Mouse (Mus musculus): ENCODE measurements around the gene Timm8b. TPM values are rescaled to one million over a fixed set of nuclear protein-coding genes. Genes with fewer than 3 reads are reported as not detected.
A peak's percentile ranks its signal among the peaks of the same experiment; 100 is the strongest.

Timm8b gene
- polyA plus RNA-seq, 1 experiment from 2014 or later: 285 TPM

- Histone ChIP-seq H3K4me1 (ENCODE audit: control insufficient read depth, insufficient read depth, low read length) (no peaks in the 10 kb centered on the region), H3K27me3 (replicated peaks; ENCODE audit: control insufficient read depth, insufficient read depth, low read length) (no peaks in the 10 kb centered on the region), H3K4me2 (ENCODE audit: low read depth, low read length) (no peak overlapping the region), H3K27ac (replicated peaks; ENCODE audit: low read depth, low read length) (no peak overlapping the region), H3K4me3 (ENCODE audit: low read depth, low read length) (no peak overlapping the region), H3K36me3 (ENCODE audit: control insufficient read depth, insufficient read depth, low read length) (no peaks in the 10 kb centered on the region), H3K9ac (ENCODE audit: low read depth, low read length) (no peak overlapping the region), H3K9me3 (ENCODE audit: control insufficient read depth, low read length) (no peaks in the 10 kb centered on the region)
- DNase-seq (ENCODE audit: low spot score): no peak
- WGBS: 80% methylated on average over 2 of the region's 2 CpGs
- no peak for ATAC-seq (ENCODE audit: low read depth)
These were observed 35.8 kb upstream of the Timm8b start for GRCm38 (mm10) chr9:50567881-50568280.

DNA sequence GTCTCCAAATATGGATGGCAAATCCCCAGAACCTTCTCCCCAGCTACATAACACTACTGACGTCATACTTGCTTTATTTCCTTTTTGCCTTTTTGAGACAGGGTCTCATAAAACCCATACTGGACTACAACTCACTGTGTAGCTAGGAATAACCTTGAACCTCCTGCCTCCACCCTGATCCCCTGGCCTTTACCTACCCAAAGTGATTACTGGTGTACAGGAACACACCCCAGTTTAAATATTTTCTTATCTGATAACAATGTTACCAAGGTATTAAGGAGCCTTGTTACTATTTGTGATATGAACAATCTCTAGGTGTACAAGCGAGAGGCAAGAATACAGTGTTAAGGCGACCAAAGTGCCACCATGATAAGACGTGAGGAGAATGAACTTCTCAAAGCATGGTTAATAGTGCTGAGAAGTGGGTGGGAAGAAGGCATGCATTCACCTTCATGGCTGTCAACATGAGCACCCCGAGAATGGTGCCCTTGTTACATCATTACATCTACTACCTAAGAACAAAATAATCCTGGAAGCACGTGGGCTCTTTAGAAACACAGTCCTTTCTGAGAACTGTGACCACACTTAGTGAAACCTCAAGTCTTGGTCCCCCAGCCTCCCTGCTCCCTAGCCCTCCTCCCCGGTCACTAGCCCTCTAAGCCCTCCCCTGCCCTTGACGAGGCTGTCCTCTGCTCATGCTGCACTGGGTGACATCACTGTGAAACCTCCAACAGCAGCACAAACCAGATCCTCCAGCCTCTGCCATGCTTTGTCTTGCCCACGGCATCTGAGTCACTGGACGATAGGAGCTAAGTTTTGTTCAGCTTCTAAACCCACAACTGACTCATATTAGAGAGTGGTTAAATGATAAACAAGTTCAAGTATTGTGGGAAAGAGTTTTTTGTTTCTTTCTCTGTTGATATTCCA lies 33.8 kb upstream of the Timm8b start:
- Histone ChIP-seq H3K27me3 (replicated peaks; ENCODE audit: control insufficient read depth, insufficient read depth, low read length) (no peaks in the 10 kb centered on the region), H3K9ac (ENCODE audit: low read depth, low read length) (no peak overlapping the region), H3K9me3 (ENCODE audit: control insufficient read depth, low read length) (no peaks in the 10 kb centered on the region), H3K27ac (replicated peaks; ENCODE audit: low read depth, low read length) (no peak overlapping the region), H3K4me2 (ENCODE audit: low read depth, low read length) (no peak overlapping the region), H3K4me3 (ENCODE audit: low read depth, low read length) (no peak overlapping the region), H3K4me1 (ENCODE audit: control insufficient read depth, insufficient read depth, low read length) (no peaks in the 10 kb centered on the region), H3K36me3 (ENCODE audit: control insufficient read depth, insufficient read depth, low read length) (no peaks in the 10 kb centered on the region)
- no peak for ATAC-seq (ENCODE audit: low read depth)
- WGBS: 71% methylated on average over 10 of the region's 10 CpGs
- DNase-seq (ENCODE audit: low spot score): no peak

- Histone ChIP-seq H3K4me2 (ENCODE audit: low read depth, low read length) (no peak overlapping the region), H3K9me3 (ENCODE audit: control insufficient read depth, low read length) (no peaks in the 10 kb centered on the region), H3K4me3 (ENCODE audit: low read depth, low read length) (no peak overlapping the region), H3K27ac (replicated peaks; ENCODE audit: low read depth, low read length) (no peak overlapping the region), H3K4me1 (ENCODE audit: control insufficient read depth, insufficient read depth, low read length) (no peaks in the 10 kb centered on the region), H3K36me3 (ENCODE audit: control insufficient read depth, insufficient read depth, low read length) (no peaks in the 10 kb centered on the region), H3K9ac (ENCODE audit: low read depth, low read length) (no peak overlapping the region), H3K27me3 (replicated peaks; ENCODE audit: control insufficient read depth, insufficient read depth, low read length) (no peaks in the 10 kb centered on the region)
- WGBS: 37% methylated on average over 4 of the region's 4 CpGs
- ATAC-seq (ENCODE audit: low read depth) (no peak), DNase-seq (ENCODE audit: low spot score) (no peak)
These were observed 23.3 kb upstream of the Timm8b start for GRCm38 (mm10) chr9:50580370-50580769.

DNA sequence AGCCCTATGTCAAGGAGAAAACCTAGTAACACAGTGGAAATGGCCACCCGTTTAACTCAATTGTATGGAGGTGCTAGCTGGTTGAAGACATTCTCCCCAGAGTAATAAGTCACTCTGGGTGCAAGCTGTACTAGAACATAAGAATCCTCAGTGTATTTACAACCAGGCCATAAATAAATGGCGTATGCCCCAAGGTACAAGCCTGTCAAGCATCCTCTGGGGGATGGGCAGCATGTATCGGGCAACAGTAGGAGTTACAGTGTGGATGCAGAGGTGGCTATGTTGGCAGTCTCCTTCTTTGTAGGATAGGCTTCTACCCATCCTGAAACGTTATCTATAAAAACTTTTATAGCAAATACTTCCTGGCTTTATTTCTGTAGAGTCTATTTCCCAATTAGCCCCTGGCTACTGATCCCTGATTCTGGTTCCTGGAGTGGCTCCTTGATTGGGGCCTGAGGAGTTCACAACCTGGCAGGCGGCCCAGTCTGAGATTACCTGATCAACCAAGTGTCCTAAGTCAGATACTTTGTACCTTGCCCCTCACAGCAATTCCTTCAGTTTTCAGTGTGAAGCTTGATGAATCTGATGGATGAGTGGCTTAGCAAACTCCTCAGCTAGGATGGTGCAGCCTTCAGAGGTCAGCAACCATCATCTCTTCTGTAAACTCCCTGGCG lies 18.4 kb upstream of the Timm8b start:
- 80% methylated on average over 6 of the region's 6 CpGs for WGBS
- Histone ChIP-seq H3K4me2 (ENCODE audit: low read depth, low read length) (no peak overlapping the region), H3K27me3 (replicated peaks; ENCODE audit: control insufficient read depth, insufficient read depth, low read length) (no peaks in the 10 kb centered on the region), H3K4me1 (ENCODE audit: control insufficient read depth, insufficient read depth, low read length) (no peaks in the 10 kb centered on the region), H3K4me3 (ENCODE audit: low read depth, low read length) (no peak overlapping the region), H3K9me3 (ENCODE audit: control insufficient read depth, low read length) (no peaks in the 10 kb centered on the region), H3K27ac (replicated peaks; ENCODE audit: low read depth, low read length) (no peak overlapping the region), H3K9ac (ENCODE audit: low read depth, low read length) (no peak overlapping the region), H3K36me3 (ENCODE audit: control insufficient read depth, insufficient read depth, low read length) (no peaks in the 10 kb centered on the region)
- ATAC-seq (ENCODE audit: low read depth): no peak
- no peak for DNase-seq (ENCODE audit: low spot score)

- Histone ChIP-seq H3K27ac (replicated peaks; ENCODE audit: low read depth, low read length) (no peak overlapping the region), H3K9ac (ENCODE audit: low read depth, low read length) (no peak overlapping the region), H3K36me3 (ENCODE audit: control insufficient read depth, insufficient read depth, low read length) (no peaks in the 10 kb centered on the region), H3K9me3 (ENCODE audit: control insufficient read depth, low read length) (no peaks in the 10 kb centered on the region), H3K4me1 (ENCODE audit: control insufficient read depth, insufficient read depth, low read length) (no peaks in the 10 kb centered on the region), H3K4me2 (ENCODE audit: low read depth, low read length) (no peak overlapping the region), H3K4me3 (ENCODE audit: low read depth, low read length) (no peak overlapping the region), H3K27me3 (replicated peaks; ENCODE audit: control insufficient read depth, insufficient read depth, low read length) (no peaks in the 10 kb centered on the region)
- ATAC-seq (ENCODE audit: low read depth) (no peak), DNase-seq (ENCODE audit: low spot score) (no peak)
- WGBS: 80% methylated on average over 4 of the region's 4 CpGs
These were observed 16.8 kb upstream of the Timm8b start for GRCm38 (mm10) chr9:50586955-50587354.

DNA sequence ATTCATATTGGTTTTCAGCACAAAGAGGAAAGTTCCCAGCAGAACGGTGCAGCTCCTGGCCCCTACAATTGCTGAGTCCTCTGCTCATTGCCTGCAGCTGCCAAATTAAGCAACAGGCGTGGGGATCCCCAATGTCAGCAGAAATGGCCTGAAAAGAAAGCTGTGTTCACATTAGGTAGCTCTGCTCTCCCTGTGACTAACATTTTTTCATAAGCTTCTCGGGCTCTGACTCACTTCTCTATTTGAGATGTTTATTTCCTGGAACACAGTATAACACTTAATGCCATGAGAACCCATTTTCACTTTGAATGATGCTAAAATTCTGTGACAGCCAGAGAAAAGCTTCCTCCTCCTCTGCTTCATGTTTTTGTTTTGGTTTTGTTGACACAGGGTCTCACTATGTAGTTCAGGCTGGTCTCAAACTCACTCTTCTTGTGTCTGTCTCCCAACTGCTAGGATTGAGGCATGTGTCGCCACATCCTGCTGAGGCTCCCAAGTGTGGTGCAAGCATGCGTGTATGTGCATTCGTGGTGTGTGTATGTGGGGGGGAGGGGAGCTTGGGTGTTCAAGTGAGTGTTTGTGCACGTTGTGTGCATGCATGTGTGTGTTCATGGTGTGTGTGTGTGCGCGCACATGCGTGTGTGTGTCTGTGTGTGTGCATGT lies 12.7 kb upstream of the Timm8b start:
- H3K9ac ChIP-seq (ENCODE audit: low read depth, low read length): no peak overlapping the region
- no peak overlapping the region for H3K27ac ChIP-seq (replicated peaks; ENCODE audit: low read depth, low read length)
- ATAC-seq (ENCODE audit: low read depth) (no peak), DNase-seq (ENCODE audit: low spot score) (peak; percentile 13)
- no peak overlapping the region for H3K4me2 ChIP-seq (ENCODE audit: low read depth, low read length)
- no peak overlapping the region for H3K4me3 ChIP-seq (ENCODE audit: low read depth, low read length)
- 69% methylated on average over 10 of the region's 10 CpGs for WGBS
- no peaks in the 10 kb centered on the region for H3K27me3 ChIP-seq (replicated peaks; ENCODE audit: control insufficient read depth, insufficient read depth, low read length)
- H3K36me3 ChIP-seq (ENCODE audit: control insufficient read depth, insufficient read depth, low read length): peaks cover 11% of the 10 kb centered on the region
- H3K9me3 ChIP-seq (ENCODE audit: control insufficient read depth, low read length): no peaks in the 10 kb centered on the region
- H3K4me1 ChIP-seq (ENCODE audit: control insufficient read depth, insufficient read depth, low read length): no peaks in the 10 kb centered on the region

GRCm38 (mm10) chr9:50592955-50593354 lies 10.8 kb upstream of the Timm8b start:
- Histone ChIP-seq H3K27ac (replicated peaks; ENCODE audit: low read depth, low read length) (no peak overlapping the region), H3K36me3 (ENCODE audit: control insufficient read depth, insufficient read depth, low read length) (peaks cover 30% of the 10 kb centered on the region), H3K9ac (ENCODE audit: low read depth, low read length) (no peak overlapping the region), H3K4me1 (ENCODE audit: control insufficient read depth, insufficient read depth, low read length) (no peaks in the 10 kb centered on the region), H3K4me3 (ENCODE audit: low read depth, low read length) (no peak overlapping the region), H3K9me3 (ENCODE audit: control insufficient read depth, low read length) (no peaks in the 10 kb centered on the region), H3K27me3 (replicated peaks; ENCODE audit: control insufficient read depth, insufficient read depth, low read length) (no peaks in the 10 kb centered on the region), H3K4me2 (ENCODE audit: low read depth, low read length) (no peak overlapping the region)
- ATAC-seq (ENCODE audit: low read depth): no peak
- DNase-seq (ENCODE audit: low spot score): no peak
- WGBS: 85% methylated on average over 9 of the region's 9 CpGs

DNA sequence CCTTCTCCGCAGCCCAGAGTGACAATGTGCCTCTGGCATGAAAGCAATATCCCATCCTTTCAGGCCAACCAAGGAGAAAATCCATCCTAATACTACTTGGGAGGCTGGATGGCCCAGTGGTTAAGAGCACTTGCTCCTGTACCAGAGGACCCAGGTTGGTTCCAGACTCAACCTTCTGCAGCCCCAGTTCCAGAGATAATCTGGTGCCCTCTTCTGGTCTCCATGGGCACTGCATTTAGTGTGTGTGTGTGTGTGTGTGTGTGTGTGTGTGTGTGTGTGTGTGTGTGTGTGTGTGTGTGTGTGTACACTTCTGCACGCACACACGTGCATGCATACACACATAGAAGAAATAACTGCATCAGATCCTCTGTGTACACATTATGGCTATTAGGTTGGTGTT lies 10.2 kb upstream of the Timm8b start:
- H3K9me3 ChIP-seq (ENCODE audit: control insufficient read depth, low read length): no peaks in the 10 kb centered on the region
- no peak overlapping the region for H3K9ac ChIP-seq (ENCODE audit: low read depth, low read length)
- no peak overlapping the region for H3K4me2 ChIP-seq (ENCODE audit: low read depth, low read length)
- no peaks in the 10 kb centered on the region for H3K4me1 ChIP-seq (ENCODE audit: control insufficient read depth, insufficient read depth, low read length)
- H3K36me3 ChIP-seq (ENCODE audit: control insufficient read depth, insufficient read depth, low read length): peaks cover 36% of the 10 kb centered on the region
- DNase-seq (ENCODE audit: low spot score) (no peak), ATAC-seq (ENCODE audit: low read depth) (no peak)
- H3K27ac ChIP-seq (replicated peaks; ENCODE audit: low read depth, low read length): no peak overlapping the region
- H3K27me3 ChIP-seq (replicated peaks; ENCODE audit: control insufficient read depth, insufficient read depth, low read length): no peaks in the 10 kb centered on the region
- H3K4me3 ChIP-seq (ENCODE audit: low read depth, low read length): no peak overlapping the region
- 68% methylated on average over 3 of the region's 3 CpGs for WGBS

All from embryonic facial prominence, embryonic 14.5 days (tissue).